Mouse (Mus musculus): ENCODE results near the gene Mlxip. TPM values are rescaled to one million over a fixed set of nuclear protein-coding genes. Genes with fewer than 3 reads are reported as not detected.

Gene Mlxip
- polyA plus RNA-seq, 1 experiment: 87.1 TPM

DNA sequence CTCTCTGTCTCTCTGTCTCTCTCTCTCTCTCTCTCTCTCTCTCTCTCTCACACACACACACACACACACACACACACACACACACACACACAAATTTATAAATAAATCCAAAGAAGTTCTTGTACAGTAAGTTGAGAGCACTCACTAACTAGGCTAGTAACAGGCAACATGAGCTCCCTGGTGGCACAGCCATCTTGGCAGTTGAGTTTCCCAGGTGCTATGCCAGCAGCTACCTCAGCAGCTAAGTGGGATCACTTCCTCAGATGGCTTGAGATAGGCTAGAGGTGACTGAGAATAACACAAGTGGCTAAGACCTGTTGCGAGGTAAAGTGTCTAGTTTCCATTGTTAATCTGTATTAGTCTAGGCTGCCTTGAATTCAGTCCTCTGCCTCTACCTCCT lies 44.7 kb downstream of the Mlxip start:
- no peak overlapping the region for H3K27ac ChIP-seq (ENCODE audit: insufficient read depth, low read length)
- 87% methylated on average over 1 of the region's 1 CpGs for WGBS
- H3K4me1 ChIP-seq (ENCODE audit: control insufficient read depth, insufficient read depth, insufficient read length): peaks cover 5% of the 10 kb centered on the region
- TF ChIP-seq CTCF (IDR thresholded peaks at IDR 0.05; ENCODE audit: extremely low read depth, insufficient read depth, insufficient read length, insufficient replicate concordance) (no peak), POLR2A (IDR thresholded peaks at IDR 0.05; ENCODE audit: low read depth, low read length) (no peak)
- H3K27me3 ChIP-seq (ENCODE audit: control insufficient read depth, insufficient read depth, low read length): no peaks in the 10 kb centered on the region
- no peak for DNase-seq (ENCODE audit: low read depth in 1 of 2, low spot score in 2 of 2)
- no peak overlapping the region for H3K4me3 ChIP-seq (ENCODE audit: extremely low read depth, insufficient read depth, insufficient read length)
- peaks cover 29% of the 10 kb centered on the region for H3K36me3 ChIP-seq (ENCODE audit: control insufficient read depth, insufficient read depth, low read length)

DNA sequence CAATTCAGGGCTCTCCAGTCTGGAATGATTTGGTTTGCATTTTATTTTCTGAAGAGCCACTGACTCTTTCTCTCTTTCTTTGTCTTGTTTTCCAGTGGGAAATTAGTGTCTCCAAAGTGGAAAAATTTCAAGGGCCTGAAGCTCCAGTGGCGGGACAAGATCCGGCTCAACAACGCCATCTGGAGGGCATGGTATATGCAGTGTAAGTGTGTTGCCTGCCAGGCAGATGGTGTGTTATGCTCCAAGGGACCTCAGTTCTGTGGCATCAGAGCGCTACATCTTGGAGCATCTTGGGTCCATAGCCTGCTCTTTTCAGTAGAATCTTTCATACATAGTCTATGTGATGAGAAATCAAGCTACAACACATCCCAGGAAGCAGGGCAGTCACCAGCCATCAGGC lies 45.3 kb downstream of the Mlxip start:
- DNase-seq (ENCODE audit: low read depth in 1 of 2, low spot score in 2 of 2): no peak
- Histone ChIP-seq H3K36me3 (ENCODE audit: control insufficient read depth, insufficient read depth, low read length) (peaks cover 34% of the 10 kb centered on the region), H3K4me3 (ENCODE audit: extremely low read depth, insufficient read depth, insufficient read length) (no peak overlapping the region), H3K4me1 (ENCODE audit: control insufficient read depth, insufficient read depth, insufficient read length) (peaks cover 5% of the 10 kb centered on the region), H3K27ac (ENCODE audit: insufficient read depth, low read length) (no peak overlapping the region), H3K27me3 (ENCODE audit: control insufficient read depth, insufficient read depth, low read length) (no peaks in the 10 kb centered on the region)
- TF ChIP-seq POLR2A (IDR thresholded peaks at IDR 0.05; ENCODE audit: low read depth, low read length): no peak
- no peak for TF ChIP-seq CTCF (IDR thresholded peaks at IDR 0.05; ENCODE audit: extremely low read depth, insufficient read depth, insufficient read length, insufficient replicate concordance)
- WGBS: 90% methylated on average over 4 of the region's 4 CpGs

DNA sequence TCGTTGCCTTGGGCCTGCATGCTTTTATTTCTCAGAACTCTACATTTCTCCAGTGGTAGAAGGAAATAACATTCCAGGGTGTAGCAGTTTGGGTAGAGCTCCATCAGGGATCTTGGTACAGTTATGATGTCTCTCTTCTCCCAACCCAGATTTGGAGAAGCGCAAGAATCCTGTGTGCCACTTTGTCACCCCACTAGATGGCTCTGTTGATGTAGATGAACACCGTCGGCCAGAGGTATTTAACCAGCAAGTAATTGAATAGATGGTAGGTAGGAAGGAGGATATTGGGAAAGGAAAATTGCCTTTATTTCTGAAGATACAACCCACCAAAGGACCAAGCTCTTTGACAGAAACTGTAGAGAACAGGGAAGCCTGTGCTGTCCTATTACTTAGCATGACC lies 46.1 kb downstream of the Mlxip start:
- Histone ChIP-seq H3K27ac (ENCODE audit: insufficient read depth, low read length) (no peak overlapping the region), H3K36me3 (ENCODE audit: control insufficient read depth, insufficient read depth, low read length) (peaks cover 39% of the 10 kb centered on the region), H3K4me1 (ENCODE audit: control insufficient read depth, insufficient read depth, insufficient read length) (peaks cover 5% of the 10 kb centered on the region), H3K27me3 (ENCODE audit: control insufficient read depth, insufficient read depth, low read length) (no peaks in the 10 kb centered on the region), H3K4me3 (ENCODE audit: extremely low read depth, insufficient read depth, insufficient read length) (no peak overlapping the region)
- TF ChIP-seq POLR2A (IDR thresholded peaks at IDR 0.05; ENCODE audit: low read depth, low read length) (no peak), CTCF (IDR thresholded peaks at IDR 0.05; ENCODE audit: extremely low read depth, insufficient read depth, insufficient read length, insufficient replicate concordance) (no peak)
- no peak for DNase-seq (ENCODE audit: low read depth in 1 of 2, low spot score in 2 of 2)
- WGBS: 88% methylated on average over 4 of the region's 4 CpGs

DNA sequence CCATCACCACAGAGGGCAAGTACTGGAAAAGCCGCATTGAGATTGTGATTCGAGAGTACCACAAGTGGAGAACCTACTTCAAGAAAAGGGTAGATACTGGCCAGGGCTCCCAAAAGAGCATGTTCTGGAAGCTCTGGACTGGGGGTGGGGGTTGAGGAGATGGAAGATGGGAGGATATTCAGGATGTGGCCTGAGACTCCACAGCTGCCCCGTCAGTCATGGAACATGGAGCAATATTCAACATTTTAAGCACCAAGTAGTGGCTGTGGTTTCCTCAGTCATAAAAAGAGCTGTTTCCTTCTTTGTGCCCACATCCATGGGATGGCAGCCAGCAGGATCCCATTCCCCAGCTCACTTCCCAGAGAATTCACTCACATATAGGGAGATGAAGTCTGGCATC lies 47.7 kb downstream of the Mlxip start:
- H3K36me3 ChIP-seq (ENCODE audit: control insufficient read depth, insufficient read depth, low read length): peaks cover 48% of the 10 kb centered on the region
- no peak for DNase-seq (ENCODE audit: low read depth in 1 of 2, low spot score in 2 of 2)
- TF ChIP-seq CTCF (IDR thresholded peaks at IDR 0.05; ENCODE audit: extremely low read depth, insufficient read depth, insufficient read length, insufficient replicate concordance) (no peak), POLR2A (IDR thresholded peaks at IDR 0.05; ENCODE audit: low read depth, low read length) (no peak)
- H3K27me3 ChIP-seq (ENCODE audit: control insufficient read depth, insufficient read depth, low read length): no peaks in the 10 kb centered on the region
- WGBS: 93% methylated on average over 3 of the region's 3 CpGs
- H3K27ac ChIP-seq (ENCODE audit: insufficient read depth, low read length): no peak overlapping the region
- H3K4me3 ChIP-seq (ENCODE audit: extremely low read depth, insufficient read depth, insufficient read length): no peak overlapping the region
- H3K4me1 ChIP-seq (ENCODE audit: control insufficient read depth, insufficient read depth, insufficient read length): no peaks in the 10 kb centered on the region

DNA sequence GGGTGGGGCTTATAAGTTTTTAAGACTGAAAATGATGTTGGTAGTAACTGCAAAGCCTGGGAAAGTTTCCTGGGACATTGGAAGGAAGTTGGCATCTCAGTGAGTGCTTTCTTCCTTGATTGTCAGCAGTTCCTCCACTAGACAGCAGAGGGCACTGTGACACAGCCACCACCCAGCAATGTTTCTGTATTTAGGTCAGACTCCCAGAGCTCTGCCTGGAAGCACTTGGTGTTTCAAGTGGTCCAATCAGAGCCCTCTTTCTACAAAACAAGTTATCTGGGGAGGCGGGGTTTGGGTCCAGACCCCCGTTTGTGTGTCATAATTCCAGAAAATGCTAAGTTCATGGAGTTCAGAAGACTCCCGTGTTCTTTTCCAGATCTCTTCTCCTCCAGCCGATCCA lies 49.5 kb downstream of the Mlxip start:
- WGBS: 64% methylated on average over 4 of the region's 4 CpGs
- no peak overlapping the region for H3K27ac ChIP-seq (ENCODE audit: insufficient read depth, low read length)
- H3K4me3 ChIP-seq (ENCODE audit: extremely low read depth, insufficient read depth, insufficient read length): no peak overlapping the region
- TF ChIP-seq POLR2A (IDR thresholded peaks at IDR 0.05; ENCODE audit: low read depth, low read length): no peak
- TF ChIP-seq CTCF (IDR thresholded peaks at IDR 0.05; ENCODE audit: extremely low read depth, insufficient read depth, insufficient read length, insufficient replicate concordance): peak; percentile 76; the same call in 1 of the 2 replicates
- no peaks in the 10 kb centered on the region for H3K4me1 ChIP-seq (ENCODE audit: control insufficient read depth, insufficient read depth, insufficient read length)
- no peaks in the 10 kb centered on the region for H3K27me3 ChIP-seq (ENCODE audit: control insufficient read depth, insufficient read depth, low read length)
- H3K36me3 ChIP-seq (ENCODE audit: control insufficient read depth, insufficient read depth, low read length): peaks cover 60% of the 10 kb centered on the region
- peak; percentile 27 to 45 for DNase-seq (ENCODE audit: low read depth in 1 of 2, low spot score in 2 of 2)

DNA sequence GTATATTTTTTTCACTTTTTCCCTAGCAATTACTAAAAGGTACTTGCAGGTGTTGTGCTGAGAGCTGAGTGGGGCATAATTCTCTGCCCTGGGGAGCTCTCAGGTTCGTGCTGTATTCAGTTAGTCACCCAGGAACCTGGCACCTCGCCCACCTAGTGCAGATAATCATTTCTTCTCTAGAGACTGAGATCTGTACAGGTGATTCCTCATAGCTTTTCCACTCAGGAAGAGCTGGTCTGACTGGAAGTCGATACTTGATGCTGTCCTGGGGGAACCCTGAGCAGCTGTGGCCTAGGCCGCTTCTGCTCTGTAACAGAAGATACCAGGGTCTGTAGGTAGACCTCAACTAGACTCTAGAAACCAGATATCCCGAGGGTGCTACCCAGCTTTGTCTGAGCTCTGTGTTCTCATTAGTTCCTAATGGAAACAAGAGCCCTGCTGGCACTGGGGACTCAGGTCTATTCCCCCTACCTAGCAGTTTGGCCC lies 50.3 kb downstream of the Mlxip start:
- Histone ChIP-seq H3K4me1 (ENCODE audit: control insufficient read depth, insufficient read depth, insufficient read length) (no peaks in the 10 kb centered on the region), H3K36me3 (ENCODE audit: control insufficient read depth, insufficient read depth, low read length) (peaks cover 65% of the 10 kb centered on the region), H3K4me3 (ENCODE audit: extremely low read depth, insufficient read depth, insufficient read length) (no peak overlapping the region), H3K27me3 (ENCODE audit: control insufficient read depth, insufficient read depth, low read length) (no peaks in the 10 kb centered on the region), H3K27ac (ENCODE audit: insufficient read depth, low read length) (no peak overlapping the region)
- TF ChIP-seq CTCF (IDR thresholded peaks at IDR 0.05; ENCODE audit: extremely low read depth, insufficient read depth, insufficient read length, insufficient replicate concordance): no peak
- TF ChIP-seq POLR2A (IDR thresholded peaks at IDR 0.05; ENCODE audit: low read depth, low read length): no peak
- no peak for DNase-seq (ENCODE audit: low read depth in 1 of 2, low spot score in 2 of 2)
- WGBS: 94% methylated on average over 5 of the region's 5 CpGs

DNA sequence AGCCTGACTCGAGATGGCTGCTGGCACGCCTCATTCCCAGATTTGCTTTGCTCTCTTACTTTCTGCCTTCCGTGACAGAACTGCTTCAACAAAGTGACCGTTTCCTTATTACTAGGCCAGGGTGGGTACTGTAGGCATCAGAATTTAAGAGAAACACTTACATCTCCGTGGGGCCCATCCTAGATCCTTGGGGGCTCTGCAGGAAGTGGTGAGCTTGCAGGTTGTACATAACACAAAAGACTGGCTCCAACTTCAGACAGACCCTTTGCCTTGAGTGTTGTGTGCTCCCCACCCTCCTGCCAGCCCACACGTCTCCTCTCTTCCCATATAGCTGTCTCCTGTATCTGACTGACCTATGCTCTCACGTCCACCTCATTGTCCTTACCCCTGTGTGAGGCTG lies 57.3 kb downstream of the Mlxip start:
- DNase-seq (ENCODE audit: low read depth in 1 of 2, low spot score in 2 of 2): no peak
- H3K36me3 ChIP-seq (ENCODE audit: control insufficient read depth, insufficient read depth, low read length): peaks cover 64% of the 10 kb centered on the region
- H3K4me3 ChIP-seq (ENCODE audit: extremely low read depth, insufficient read depth, insufficient read length): no peak overlapping the region
- H3K27me3 ChIP-seq (ENCODE audit: control insufficient read depth, insufficient read depth, low read length): no peaks in the 10 kb centered on the region
- no peak overlapping the region for H3K27ac ChIP-seq (ENCODE audit: insufficient read depth, low read length)
- 86% methylated on average over 7 of the region's 7 CpGs for WGBS
- no peak for TF ChIP-seq CTCF (IDR thresholded peaks at IDR 0.05; ENCODE audit: extremely low read depth, insufficient read depth, insufficient read length, insufficient replicate concordance)
- no peak for TF ChIP-seq POLR2A (IDR thresholded peaks at IDR 0.05; ENCODE audit: low read depth, low read length)
- H3K4me1 ChIP-seq (ENCODE audit: control insufficient read depth, insufficient read depth, insufficient read length): no peaks in the 10 kb centered on the region

Measured in spleen, adult 2 months (tissue).